Mouse (Mus musculus): ENCODE results near the gene Arhgap8. TPM values are rescaled to one million over a fixed set of nuclear protein-coding genes. Genes with fewer than 3 reads are reported as not detected.
A peak's percentile ranks its signal among the peaks of the same experiment; 100 is the strongest.

Gene Arhgap8
- polyA plus RNA-seq (2014; fragmentation: Nextera tagmentation; extraction: Ambion mirVana): 0.87 and 1.0 TPM in 2 replicates

DNA sequence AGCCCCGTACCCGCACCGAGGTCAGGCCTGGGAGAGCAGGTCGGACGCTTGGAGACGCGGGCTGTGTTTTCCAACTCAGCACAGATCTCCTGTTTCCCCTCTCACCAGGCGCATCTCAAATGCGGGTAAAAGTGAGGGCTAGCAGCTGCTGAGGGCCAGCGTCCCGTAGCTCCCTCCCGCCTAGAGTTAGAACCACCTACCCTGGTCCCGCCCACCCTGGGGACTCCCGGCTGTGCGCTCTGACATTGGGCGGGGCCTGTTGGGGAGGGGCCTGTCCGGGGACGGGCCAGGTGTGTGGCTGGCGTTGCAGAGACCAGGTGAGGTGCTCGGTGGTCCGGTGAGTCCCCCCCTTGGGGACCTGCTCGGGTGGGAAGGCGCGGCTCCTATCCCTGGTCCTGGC, at the start of gene Arhgap8:
Gene Arhgap8, plus strand, starts transcription at position 262 of the 400 bp plus-strand sequence.
- 5% methylated on average over 21 of the region's 24 CpGs for WGBS
- ATAC-seq (ENCODE audit: low FRiP score): no peak
- Histone ChIP-seq H3K4me1 (replicated peaks; ENCODE audit: control insufficient read depth, insufficient read depth, low read length) (peaks cover 9% of the 10 kb centered on the region; the same call in 1 of the 2 replicates), H3K27me3 (ENCODE audit: control insufficient read depth, insufficient read depth, low read length) (peaks cover 29% of the 10 kb centered on the region), H3K4me2 (replicated peaks) (peak within 1 kb of the TSS; percentile 25), H3K9me3 (ENCODE audit: control insufficient read depth, low read length) (no peaks in the 10 kb centered on the region), H3K4me3 (replicated peaks; ENCODE audit: low read length) (peak within 1 kb of the TSS; percentile 9; the same call in 1 of the 2 replicates), H3K27ac (no peak within 1 kb of the TSS), H3K36me3 (replicated peaks; ENCODE audit: control insufficient read depth, insufficient read depth) (no peaks in the 10 kb centered on the region), H3K9ac (no peak within 1 kb of the TSS)
- DNase-seq (ENCODE audit: low spot score): no peak

GRCm38 (mm10) chr15:84670657-84671055, 49.2 kb upstream of the Arhgap8 start:
- Histone ChIP-seq H3K4me3 (replicated peaks; ENCODE audit: low read length) (no peak overlapping the region), H3K9ac (no peak overlapping the region), H3K36me3 (replicated peaks; ENCODE audit: control insufficient read depth, insufficient read depth) (no peaks in the 10 kb centered on the region), H3K4me2 (replicated peaks) (no peak overlapping the region), H3K9me3 (ENCODE audit: control insufficient read depth, low read length) (no peaks in the 10 kb centered on the region), H3K27ac (no peak overlapping the region), H3K4me1 (replicated peaks; ENCODE audit: control insufficient read depth, insufficient read depth, low read length) (0 out of 2 replicates have a peak, but pooled peaks cover 4% of the 10 kb centered on the region), H3K27me3 (ENCODE audit: control insufficient read depth, insufficient read depth, low read length) (no peaks in the 10 kb centered on the region)
- DNase-seq (ENCODE audit: low spot score) (no peak), ATAC-seq (ENCODE audit: low FRiP score) (no peak)
- WGBS: 86% methylated on average over 4 of the region's 4 CpGs

- Histone ChIP-seq H3K9me3 (ENCODE audit: control insufficient read depth, low read length) (no peaks in the 10 kb centered on the region), H3K4me2 (replicated peaks) (no peak overlapping the region), H3K4me3 (replicated peaks; ENCODE audit: low read length) (no peak overlapping the region), H3K36me3 (replicated peaks; ENCODE audit: control insufficient read depth, insufficient read depth) (no peaks in the 10 kb centered on the region), H3K9ac (no peak overlapping the region), H3K4me1 (replicated peaks; ENCODE audit: control insufficient read depth, insufficient read depth, low read length) (no peaks in the 10 kb centered on the region), H3K27ac (no peak overlapping the region), H3K27me3 (ENCODE audit: control insufficient read depth, insufficient read depth, low read length) (no peaks in the 10 kb centered on the region)
- no peak for ATAC-seq (ENCODE audit: low FRiP score)
- 50% methylated on average over 9 of the region's 9 CpGs for whole genome bisulfite sequencing
- DNase-seq (ENCODE audit: low spot score): no peak
These were observed 48.2 kb upstream of the Arhgap8 start for GRCm38 (mm10) chr15:84671401-84672307.

DNA sequence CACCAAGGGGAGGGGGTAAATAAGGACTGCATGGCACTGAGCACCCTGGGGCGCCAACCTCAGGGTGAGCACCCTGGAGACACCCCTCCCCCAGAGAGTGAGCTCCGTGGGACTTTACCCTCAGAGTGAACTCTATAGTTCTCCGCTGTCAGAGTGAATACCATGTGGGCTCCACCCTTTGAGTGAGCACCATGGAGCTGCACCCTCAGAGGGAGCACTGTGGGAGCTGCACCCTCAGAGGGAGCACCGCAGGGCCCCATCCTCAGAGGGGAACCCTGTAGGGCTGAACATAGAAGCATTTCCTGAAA, 47.6 kb upstream of the Arhgap8 start:
- Histone ChIP-seq H3K4me3 (replicated peaks; ENCODE audit: low read length) (no peak overlapping the region), H3K9me3 (ENCODE audit: control insufficient read depth, low read length) (no peaks in the 10 kb centered on the region), H3K36me3 (replicated peaks; ENCODE audit: control insufficient read depth, insufficient read depth) (no peaks in the 10 kb centered on the region), H3K4me1 (replicated peaks; ENCODE audit: control insufficient read depth, insufficient read depth, low read length) (no peaks in the 10 kb centered on the region), H3K27me3 (ENCODE audit: control insufficient read depth, insufficient read depth, low read length) (no peaks in the 10 kb centered on the region), H3K27ac (no peak overlapping the region), H3K4me2 (replicated peaks) (no peak overlapping the region), H3K9ac (no peak overlapping the region)
- DNase-seq (ENCODE audit: low spot score) (no peak), ATAC-seq (ENCODE audit: low FRiP score) (0 out of 2 replicates have a peak, but pooled peaks have one; percentile 22)
- 90% methylated on average over 4 of the region's 4 CpGs for WGBS

DNA sequence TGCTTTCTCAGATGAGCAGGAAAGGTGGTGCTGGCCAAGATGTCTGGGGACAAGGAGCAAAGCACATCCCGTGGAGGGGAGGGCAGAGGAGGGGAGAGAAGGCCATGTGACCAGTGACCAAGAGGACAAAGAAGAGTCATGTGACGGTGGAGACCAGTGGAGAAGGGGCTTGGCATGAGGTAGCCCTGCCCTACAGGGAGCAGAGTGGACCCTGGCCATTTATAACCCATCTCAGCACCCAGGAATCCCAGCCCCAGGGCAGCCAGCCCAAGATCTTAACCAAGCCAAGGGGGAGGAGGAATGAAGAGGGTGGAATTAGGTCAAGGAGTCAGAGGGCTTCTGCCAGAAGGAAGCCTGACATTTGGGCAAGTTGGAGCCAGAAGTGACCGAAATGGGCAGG, 47.2 kb upstream of the Arhgap8 start:
- H3K9me3 ChIP-seq (ENCODE audit: control insufficient read depth, low read length): no peaks in the 10 kb centered on the region
- no peaks in the 10 kb centered on the region for H3K36me3 ChIP-seq (replicated peaks; ENCODE audit: control insufficient read depth, insufficient read depth)
- H3K27me3 ChIP-seq (ENCODE audit: control insufficient read depth, insufficient read depth, low read length): no peaks in the 10 kb centered on the region
- DNase-seq (ENCODE audit: low spot score) (no peak), ATAC-seq (ENCODE audit: low FRiP score) (no peak)
- H3K27ac ChIP-seq: no peak overlapping the region
- H3K4me3 ChIP-seq (replicated peaks; ENCODE audit: low read length): no peak overlapping the region
- no peak overlapping the region for H3K4me2 ChIP-seq (replicated peaks)
- WGBS: 64% methylated on average over 3 of the region's 3 CpGs
- H3K9ac ChIP-seq: no peak overlapping the region
- no peaks in the 10 kb centered on the region for H3K4me1 ChIP-seq (replicated peaks; ENCODE audit: control insufficient read depth, insufficient read depth, low read length)

GRCm38 (mm10) chr15:84674329-84675067, 45.4 kb upstream of the Arhgap8 start:
- DNase-seq (ENCODE audit: low spot score) (no peak), ATAC-seq (ENCODE audit: low FRiP score) (no peak)
- no peak overlapping the region for H3K4me3 ChIP-seq (replicated peaks; ENCODE audit: low read length)
- H3K9me3 ChIP-seq (ENCODE audit: control insufficient read depth, low read length): no peaks in the 10 kb centered on the region
- no peaks in the 10 kb centered on the region for H3K4me1 ChIP-seq (replicated peaks; ENCODE audit: control insufficient read depth, insufficient read depth, low read length)
- H3K9ac ChIP-seq: no peak overlapping the region
- H3K27ac ChIP-seq: no peak overlapping the region
- H3K27me3 ChIP-seq (ENCODE audit: control insufficient read depth, insufficient read depth, low read length): no peaks in the 10 kb centered on the region
- H3K4me2 ChIP-seq (replicated peaks): no peak overlapping the region
- H3K36me3 ChIP-seq (replicated peaks; ENCODE audit: control insufficient read depth, insufficient read depth): no peaks in the 10 kb centered on the region
- WGBS: 71% methylated on average over 11 of the region's 11 CpGs

DNA sequence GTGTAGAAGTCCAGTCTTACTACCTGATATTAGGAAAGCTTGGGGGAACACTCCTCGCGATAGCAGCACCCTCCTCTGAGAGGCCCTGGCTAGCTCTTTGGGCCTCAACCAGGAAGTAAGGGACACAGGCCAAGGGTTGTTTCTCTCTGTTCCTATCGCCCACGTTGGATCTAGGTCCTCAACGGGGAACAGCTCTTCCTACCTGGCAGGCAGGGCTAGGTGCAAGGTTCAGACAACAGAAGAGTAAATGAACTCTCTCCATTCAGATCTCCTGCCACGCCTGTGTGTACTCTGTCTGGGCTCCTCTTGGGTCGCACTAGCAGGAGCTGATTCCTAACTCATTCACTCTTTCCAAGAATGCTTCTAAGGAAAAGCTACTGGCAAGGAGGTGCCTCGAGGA, 44.5 kb upstream of the Arhgap8 start:
- no peak for ATAC-seq (ENCODE audit: low FRiP score)
- H3K9me3 ChIP-seq (ENCODE audit: control insufficient read depth, low read length): no peaks in the 10 kb centered on the region

DNA sequence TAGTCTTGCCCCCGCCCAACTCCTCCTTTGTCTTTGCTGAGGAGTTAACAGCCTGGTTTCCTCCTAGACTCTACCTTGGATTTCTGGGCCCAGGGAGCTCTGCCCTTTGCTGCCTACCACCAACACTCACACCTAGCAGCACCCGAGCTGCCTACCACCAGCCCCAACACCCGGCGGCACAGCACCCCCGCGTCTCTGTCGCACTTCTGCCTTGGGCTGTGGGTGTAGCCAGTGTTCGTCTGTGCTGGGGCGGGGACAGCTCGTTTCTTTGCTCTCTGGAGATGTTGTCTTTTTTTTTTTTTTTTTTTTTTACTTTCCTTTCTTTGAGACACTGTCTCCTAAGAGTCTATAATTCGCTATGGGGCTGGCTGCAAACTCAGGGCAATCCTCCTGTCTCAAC, 41.9 kb upstream of the Arhgap8 start:
- Histone ChIP-seq H3K27me3 (ENCODE audit: control insufficient read depth, insufficient read depth, low read length) (peaks cover 22% of the 10 kb centered on the region), H3K9me3 (ENCODE audit: control insufficient read depth, low read length) (no peaks in the 10 kb centered on the region), H3K4me2 (replicated peaks) (no peak overlapping the region), H3K27ac (no peak overlapping the region), H3K4me3 (replicated peaks; ENCODE audit: low read length) (no peak overlapping the region), H3K9ac (no peak overlapping the region), H3K36me3 (replicated peaks; ENCODE audit: control insufficient read depth, insufficient read depth) (no peaks in the 10 kb centered on the region), H3K4me1 (replicated peaks; ENCODE audit: control insufficient read depth, insufficient read depth, low read length) (peaks cover 19% of the 10 kb centered on the region)
- WGBS: 74% methylated on average over 11 of the region's 11 CpGs
- DNase-seq (ENCODE audit: low spot score) (no peak), ATAC-seq (ENCODE audit: low FRiP score) (no peak)

More for the DNA sequence above, 44.5 kb upstream of the Arhgap8 start:
- WGBS: 80% methylated on average over 8 of the region's 8 CpGs
- no peak overlapping the region for H3K4me2 ChIP-seq (replicated peaks)
- no peaks in the 10 kb centered on the region for H3K36me3 ChIP-seq (replicated peaks; ENCODE audit: control insufficient read depth, insufficient read depth)
- H3K4me3 ChIP-seq (replicated peaks; ENCODE audit: low read length): no peak overlapping the region
- H3K27me3 ChIP-seq (ENCODE audit: control insufficient read depth, insufficient read depth, low read length): peaks cover 5% of the 10 kb centered on the region
- no peak overlapping the region for H3K9ac ChIP-seq
- peaks cover 1% of the 10 kb centered on the region; the same call in 1 of the 2 replicates for H3K4me1 ChIP-seq (replicated peaks; ENCODE audit: control insufficient read depth, insufficient read depth, low read length)
- no peak overlapping the region for H3K27ac ChIP-seq
- no peak for DNase-seq (ENCODE audit: low spot score)

DNA sequence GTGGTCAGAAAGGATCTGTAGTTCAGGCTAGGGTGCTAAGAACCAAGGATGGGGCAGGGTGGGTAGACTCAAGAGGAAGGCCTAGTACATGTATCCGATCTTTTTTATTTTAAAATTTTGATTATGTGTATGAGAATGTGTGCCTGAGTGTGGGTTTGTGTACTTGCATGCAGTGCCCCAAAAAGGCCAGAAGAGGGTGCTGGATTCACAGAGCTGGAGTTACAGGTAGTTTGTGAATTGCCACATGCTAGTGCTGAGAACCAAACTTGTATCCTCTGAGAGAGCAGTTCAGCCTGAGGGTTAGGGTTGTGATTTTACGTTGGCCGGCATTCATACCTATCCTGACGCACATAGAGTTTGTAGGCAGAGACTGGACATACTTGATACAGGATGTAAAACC, 40.8 kb upstream of the Arhgap8 start:
- H3K27ac ChIP-seq: no peak overlapping the region
- ATAC-seq (ENCODE audit: low FRiP score) (no peak), DNase-seq (ENCODE audit: low spot score) (no peak)
- no peak overlapping the region for H3K4me2 ChIP-seq (replicated peaks)
- no peak overlapping the region for H3K9ac ChIP-seq
- H3K4me1 ChIP-seq (replicated peaks; ENCODE audit: control insufficient read depth, insufficient read depth, low read length): peaks cover 19% of the 10 kb centered on the region
- WGBS: 96% methylated on average over 4 of the region's 4 CpGs
- H3K27me3 ChIP-seq (ENCODE audit: control insufficient read depth, insufficient read depth, low read length): peaks cover 22% of the 10 kb centered on the region
- no peak overlapping the region for H3K4me3 ChIP-seq (replicated peaks; ENCODE audit: low read length)
- no peaks in the 10 kb centered on the region for H3K36me3 ChIP-seq (replicated peaks; ENCODE audit: control insufficient read depth, insufficient read depth)
- H3K9me3 ChIP-seq (ENCODE audit: control insufficient read depth, low read length): no peaks in the 10 kb centered on the region
